Mouse (Mus musculus) liver, adult 2 months (tissue): Measurements from ENCODE around the gene Mettl7a3.
A peak's percentile ranks its signal among the peaks of the same experiment; 100 is the strongest.

Experiments
- CTCF ChIP-seq: fragments of 200-500 bp; IDR thresholded peaks from 2 replicates; pipeline ENCODE4 v1.5.1; 2011; ENCODE audit warnings: low read depth, low read length, control low read depth
- POLR2A ChIP-seq: fragments of 200-500 bp; IDR thresholded peaks from 2 replicates; pipeline ENCODE4 v1.6.1; 2011; ENCODE audit warnings: low read length, control low read depth; ENCODE audit not compliant: insufficient read depth; ENCODE audit errors: extremely low read depth

DNA sequence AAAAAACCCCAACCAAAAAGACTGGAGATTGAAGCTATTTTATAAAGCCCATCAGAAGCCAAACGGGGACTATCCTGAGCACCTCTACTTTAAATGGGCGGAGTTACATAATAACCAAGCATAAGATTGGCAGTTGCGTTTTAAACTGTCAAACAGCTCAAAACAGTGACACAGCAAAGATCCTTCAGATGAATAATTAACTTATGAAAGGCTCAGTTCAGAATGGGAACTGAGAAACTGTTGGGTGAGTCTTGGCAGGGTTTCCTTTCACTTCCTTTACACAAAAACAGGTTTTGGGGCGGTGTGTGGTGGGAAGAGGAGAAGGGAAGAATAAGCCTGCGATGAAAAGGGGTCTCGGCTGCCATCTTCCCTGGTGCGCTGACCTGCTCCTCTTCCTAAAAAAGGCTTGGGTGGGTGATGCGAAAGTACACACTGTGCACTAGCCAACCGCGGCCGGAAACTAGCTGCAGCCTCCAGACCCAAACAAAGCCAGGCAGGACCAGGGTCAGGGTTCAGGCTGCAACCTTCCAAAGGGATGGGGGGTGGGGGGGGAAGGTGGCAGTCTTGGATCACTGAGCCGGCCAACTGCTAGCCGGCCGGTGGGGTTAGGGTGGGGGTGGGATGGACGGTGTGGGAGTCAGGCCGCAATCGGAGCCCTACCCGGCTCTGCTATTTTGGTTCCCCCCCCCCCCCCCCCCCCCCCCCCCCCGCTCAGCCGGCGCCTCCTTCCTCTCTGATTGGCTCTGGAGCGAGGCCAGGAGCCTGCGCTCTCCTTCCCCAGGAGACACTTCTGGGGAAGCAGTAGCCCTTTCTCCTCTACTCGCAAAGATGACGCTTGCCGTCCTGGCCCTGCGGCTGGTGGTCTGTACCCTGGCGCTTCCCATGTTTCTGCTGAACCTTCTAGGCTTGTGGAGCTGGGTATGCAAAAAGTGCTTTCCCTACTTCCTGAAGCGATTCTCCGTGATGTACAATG, 30.4 kb upstream of the Mettl7a3 start, which contains the start of gene Mettl7a1:
- TF ChIP-seq POLR2A = peak; percentile 98
- TF ChIP-seq CTCF = no peak
